Mouse (Mus musculus) liver, embryonic 14.5 days (tissue): Measurements from ENCODE around the gene Tlr6. TPM values are rescaled to one million over a fixed set of nuclear protein-coding genes. Genes with fewer than 3 reads are reported as not detected.

Experiments
- ATAC-seq: fragments of 200-750 bp; cut with Nextera tagmentation; 2 replicates; pipeline ENCODE4 v1.8.0; 2017; ENCODE audit warnings: moderate number of reproducible peaks, mild to moderate bottlenecking, moderate library complexity; ENCODE audit not compliant: insufficient read depth
- DNase-seq, 3 experiments: peaks; one replicate each; pipeline ENCODE4 v3.0.0-alpha.2; 2012 to 2013; ENCODE audit warnings: low read depth in 3 of 3, low spot score in 3 of 3
- H3K27ac ChIP-seq: fragments of 300-500 bp; sonication (generic); 2 replicates; pipeline ENCODE4 v1.5.1; 2014; ENCODE audit warnings: moderate library complexity, mild to moderate bottlenecking, control low read depth, inconsistent platforms
- H3K27me3 ChIP-seq: fragments of 300-500 bp; sonication (generic); 2 replicates; pipeline ENCODE4 v1.6.1; 2014; ENCODE audit warnings: mild to moderate bottlenecking, low read length, moderate library complexity; ENCODE audit not compliant: control insufficient read depth, insufficient read depth
- H3K36me3 ChIP-seq: fragments of 300-500 bp; sonication (generic); replicated peaks from 2 replicates; pipeline ENCODE4 v1.6.1; 2014; ENCODE audit warnings: low read depth; ENCODE audit not compliant: control insufficient read depth, insufficient read depth
- H3K4me1 ChIP-seq, 2 experiments: fragments of 200-500 bp in 1 of 2; fragments of 300-500 bp in 1 of 2; sonication (generic) in 1 of 2; replicated peaks; 2 replicates each; pipeline ENCODE4 v1.6.1; 2012 to 2014; ENCODE audit warnings: antibody characterized with exemption in 1 of 2, inconsistent platforms in 1 of 2, low read length in 1 of 2; ENCODE audit not compliant: control insufficient read depth in 2 of 2, insufficient read depth in 2 of 2
- H3K4me2 ChIP-seq: fragments of 300-500 bp; sonication (generic); 2 replicates; pipeline ENCODE4 v1.6.1; 2014; ENCODE audit warnings: low read depth, mild to moderate bottlenecking, control low read depth, moderate library complexity
- H3K4me3 ChIP-seq, 2 experiments: fragments of 200-500 bp in 1 of 2; fragments of 300-500 bp in 1 of 2; sonication (generic) in 1 of 2; 2 replicates each; pipeline ENCODE4 v1.5.1; 2012 to 2014; ENCODE audit warnings: low read depth in 2 of 2, low read length in 2 of 2, mild to moderate bottlenecking in 2 of 2, control low read depth in 1 of 2, inconsistent platforms in 1 of 2, moderate library complexity in 1 of 2; ENCODE audit not compliant: insufficient read depth in 1 of 2
- H3K9ac ChIP-seq: fragments of 300-500 bp; sonication (generic); replicated peaks from 2 replicates; pipeline ENCODE4 v1.6.1; 2014; ENCODE audit warnings: mild to moderate bottlenecking, control low read depth, moderate library complexity
- H3K9me3 ChIP-seq: fragments of 300-500 bp; sonication (generic); 2 replicates; pipeline ENCODE4 v1.6.1; 2016; ENCODE audit warnings: low read length, mixed read lengths; ENCODE audit not compliant: control insufficient read depth
- CTCF ChIP-seq: IDR thresholded peaks from 2 replicates; pipeline ENCODE4 v1.5.1; 2016; ENCODE audit warnings: antibody characterized with exemption, low read depth, control low read depth
- EP300 ChIP-seq: IDR thresholded peaks from 2 replicates; pipeline ENCODE4 v1.6.1; 2016; ENCODE audit warnings: antibody characterized with exemption, low read depth
- WGBS: fragments of 180-500 bp; shearing (Covaris S2); extraction: QIAGEN DNeasy Blood & Tissue Kit; methylation state at CpG from one replicate; pipeline ENCODE4 v1.1.7; 2014; ENCODE audit not compliant: insufficient replicate concordance; 5-methylcytosine and 5-hydroxymethylcytosine counted together
- microRNA counts: library from miRNA; unstranded; fragments of <30 nt; microRNA quantifications from one replicate; lab custom pipeline; 2016
- microRNA-seq: library from miRNA; unstranded; fragments of <30 nt; microRNA quantifications from one replicate; pipeline ENCODE4, GENCODE M21; 2016
- polyA plus RNA-seq, 2 experiments: library from polyadenylated mRNA; depleted of rRNA in 1 of 2; stranded (reverse) in 1 of 2; unstranded in 1 of 2; fragments of >200 nt; fragmentation: Nextera tagmentation in 1 of 2; extraction: Ambion mirVana in 1 of 2; gene quantifications; 2 replicates each; pipeline versions ENCODE4 v1.2.1 to v1.2.3; 2012 to 2014

The Tlr6 gene
- polyA plus RNA-seq, 2 experiments: 0.33 to 0.57 TPM

DNA sequence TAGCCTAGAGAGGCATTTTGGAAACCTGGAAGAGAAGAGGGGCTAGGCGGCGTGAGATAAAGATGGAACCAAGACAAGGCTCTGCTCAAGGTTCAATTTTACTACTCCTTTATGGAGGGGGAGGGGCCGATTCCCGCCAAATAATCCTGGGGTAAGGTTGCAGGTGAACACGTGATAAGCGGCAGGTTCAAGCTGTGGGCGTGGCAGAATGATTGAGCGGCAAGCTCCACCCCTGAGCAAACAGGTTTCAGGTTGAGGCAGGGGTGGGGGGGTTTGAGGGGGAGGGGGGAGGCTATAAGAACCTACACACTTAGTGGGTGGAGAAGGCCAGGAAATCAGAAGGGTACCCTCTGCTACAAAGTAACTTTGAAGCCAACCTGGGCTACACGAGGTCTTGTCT lies 42.7 kb downstream of the Tlr6 start:
- no peak overlapping the region for H3K4me3 ChIP-seq
- no peaks in the 10 kb centered on the region for H3K9me3 ChIP-seq
- no peaks in the 10 kb centered on the region for H3K27me3 ChIP-seq
- no peak for TF ChIP-seq EP300
- TF ChIP-seq CTCF: no peak
- no peak for ATAC-seq
- H3K9ac ChIP-seq: no peak overlapping the region
- no peak for DNase-seq
- no peak overlapping the region for H3K27ac ChIP-seq
- WGBS: 86% methylated on average over 9 of the region's 9 CpGs
- H3K4me1 ChIP-seq: no peaks in the 10 kb centered on the region
- no peak overlapping the region for H3K4me2 ChIP-seq
- H3K36me3 ChIP-seq: no peaks in the 10 kb centered on the region

DNA sequence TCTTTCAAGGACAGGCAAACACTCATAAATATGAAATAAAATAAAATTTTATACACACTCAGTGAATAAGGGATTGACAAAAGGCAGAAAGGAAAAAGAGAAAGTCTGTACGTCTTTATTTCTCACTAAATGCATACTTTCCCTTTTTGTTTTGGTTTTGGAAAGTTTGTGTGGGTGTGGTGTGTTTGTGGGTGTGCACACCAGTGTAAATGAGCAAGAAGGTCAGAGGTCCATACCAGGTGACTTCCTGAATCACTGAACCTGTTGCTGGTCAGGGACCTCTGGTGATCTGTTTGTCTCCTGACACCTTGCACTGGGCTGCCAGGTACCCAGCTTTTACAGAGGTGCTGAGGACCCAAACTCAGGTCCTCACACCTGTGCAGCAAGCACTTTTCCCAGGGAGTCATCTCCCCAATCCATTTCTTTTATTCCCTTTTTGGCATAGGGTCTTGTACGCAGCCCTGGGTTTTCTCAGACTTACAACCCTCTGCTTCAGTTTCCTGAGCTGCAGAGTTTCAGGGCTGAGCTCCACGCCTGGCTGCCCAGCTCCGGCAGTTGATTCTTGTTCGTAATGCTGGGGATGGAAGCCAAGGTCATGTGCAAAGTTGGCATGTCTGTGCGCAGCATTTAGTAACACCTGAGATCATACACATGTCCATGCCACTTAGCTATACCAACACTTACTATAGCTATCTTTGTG lies 51.2 kb downstream of the Tlr6 start:
- Histone ChIP-seq H3K4me1 (no peaks in the 10 kb centered on the region), H3K9me3 (no peaks in the 10 kb centered on the region), H3K36me3 (no peaks in the 10 kb centered on the region), H3K27ac (no peak overlapping the region), H3K4me3 (no peak overlapping the region), H3K27me3 (no peaks in the 10 kb centered on the region), H3K4me2 (no peak overlapping the region), H3K9ac (no peak overlapping the region)
- DNase-seq (no peak), ATAC-seq (no peak)
- no peak for TF ChIP-seq EP300
- TF ChIP-seq CTCF: no peak
- WGBS: 73% methylated on average over 6 of the region's 6 CpGs

DNA sequence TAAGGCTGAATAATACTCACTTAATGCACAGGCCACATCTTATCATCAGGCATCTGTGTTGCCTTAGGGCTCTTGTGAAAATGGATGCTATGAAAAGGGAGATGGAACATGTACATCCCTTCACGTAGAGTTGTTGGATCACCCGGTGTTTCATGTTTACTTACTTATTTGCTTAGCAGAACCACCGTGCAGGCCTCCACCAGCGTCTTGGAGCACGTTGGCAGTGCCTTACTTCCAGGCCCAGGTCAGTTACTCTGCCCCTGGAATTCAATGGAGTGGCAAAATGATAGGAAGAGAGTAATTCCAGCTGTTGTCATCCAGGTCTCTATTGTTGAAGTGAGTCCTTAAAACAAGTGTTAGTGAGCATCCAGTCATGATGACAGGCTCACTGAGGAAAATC lies 52.0 kb downstream of the Tlr6 start:
- no peaks in the 10 kb centered on the region for H3K36me3 ChIP-seq
- H3K4me3 ChIP-seq: no peak overlapping the region
- H3K4me2 ChIP-seq: no peak overlapping the region
- no peaks in the 10 kb centered on the region for H3K9me3 ChIP-seq
- TF ChIP-seq CTCF: no peak
- no peak for TF ChIP-seq EP300
- no peak for DNase-seq
- no peak for ATAC-seq
- no peak overlapping the region for H3K27ac ChIP-seq
- no peaks in the 10 kb centered on the region for H3K4me1 ChIP-seq
- no peak overlapping the region for H3K9ac ChIP-seq
- WGBS: 71% methylated on average over 5 of the region's 5 CpGs
- no peaks in the 10 kb centered on the region for H3K27me3 ChIP-seq

DNA sequence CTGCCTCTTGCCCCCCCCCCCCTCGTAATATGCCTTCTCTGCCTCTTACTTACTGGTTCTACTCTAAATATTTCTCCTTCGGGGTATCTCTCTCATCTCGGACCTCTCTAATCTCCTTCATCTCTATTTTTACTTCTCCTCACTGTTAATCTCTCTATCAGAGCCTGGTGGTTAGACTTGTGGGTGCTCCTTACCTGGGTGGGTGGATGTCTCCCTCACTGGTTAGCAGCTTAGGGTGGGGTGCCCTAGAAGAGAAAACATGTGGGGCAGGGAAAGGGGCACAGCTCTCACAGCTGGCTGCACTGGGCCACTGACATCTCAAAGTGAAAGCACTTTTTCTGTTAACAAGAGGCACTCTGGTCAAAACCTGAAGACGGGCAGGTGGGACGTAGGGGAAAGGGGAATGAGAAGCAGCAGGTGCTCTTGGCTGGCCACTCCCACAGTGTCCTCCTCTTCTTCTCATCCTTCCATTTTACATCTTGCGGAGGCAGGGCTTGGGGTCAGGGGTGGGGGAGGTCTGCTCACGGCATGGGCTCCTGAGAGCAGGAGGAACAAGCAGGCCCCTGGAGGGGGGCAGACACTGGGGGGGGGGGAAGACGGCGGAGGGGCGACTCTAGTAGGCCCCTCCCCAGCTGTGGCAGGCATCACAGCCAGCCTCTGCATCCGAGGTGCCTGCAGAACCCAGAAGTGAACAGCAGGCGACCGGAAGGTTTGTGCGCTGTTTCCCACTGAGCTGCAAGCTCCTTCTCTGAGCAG lies 54.2 kb downstream of the Tlr6 start:
- Histone ChIP-seq H3K27me3 (no peaks in the 10 kb centered on the region), H3K9me3 (no peaks in the 10 kb centered on the region), H3K4me3 (no peak overlapping the region), H3K27ac (no peak overlapping the region), H3K4me2 (no peak overlapping the region), H3K9ac (no peak overlapping the region), H3K36me3 (no peaks in the 10 kb centered on the region), H3K4me1 (no peaks in the 10 kb centered on the region)
- no peak for ATAC-seq
- DNase-seq: no peak
- 59% methylated on average over 14 of the region's 14 CpGs for WGBS
- TF ChIP-seq EP300: no peak
- no peak for TF ChIP-seq CTCF

MicroRNA genes within 50 kb of the gene (microRNA counts, 519-probe panel; counts per million panel counts)
- 69.9 counts per million for microRNA mmu-miR-574-3p (lab: Ali Mortazavi, UCI)
- microRNA mmu-miR-574-5p (lab: Ali Mortazavi, UCI): 69.9 counts per million

Small RNAs within 50 kb of the gene (microRNA-seq; reads per million reads assigned to microRNA genes)
- 140 reads per million, percentile 51 among the genes with 10 or more reads in this experiment for gene Mir574

Other genes with a start within 250 kb of the Tlr6 start
- gene Klf3, start 156.7 kb downstream of the Tlr6 start, polyA plus RNA-seq (2012; rRNA removed): 34.2 and 42.8 TPM in 2 replicates
- 69.8 and 83.9 TPM in 2 replicates for gene Klf3, start 156.7 kb downstream of the Tlr6 start, polyA plus RNA-seq (2014; fragmentation: Nextera tagmentation; extraction: Ambion mirVana)
- gene Tlr1, start 26.5 kb downstream of the Tlr6 start, polyA plus RNA-seq (2012; rRNA removed): 1.1 and 1.4 TPM in 2 replicates
- gene Tlr1, start 26.5 kb downstream of the Tlr6 start, polyA plus RNA-seq (2014; fragmentation: Nextera tagmentation; extraction: Ambion mirVana): 1.1 and 1.4 TPM in 2 replicates
- 5.1 and 8.5 TPM in 2 replicates for gene Fam114a1, start 10.0 kb upstream of the Tlr6 start, polyA plus RNA-seq (2012; rRNA removed)
- 7.1 and 8.4 TPM in 2 replicates for gene Fam114a1, start 10.0 kb upstream of the Tlr6 start, polyA plus RNA-seq (2014; fragmentation: Nextera tagmentation; extraction: Ambion mirVana)
- gene Tmem156, start 132.0 kb upstream of the Tlr6 start, polyA plus RNA-seq (2012; rRNA removed): 0.42 and 0.55 TPM in 2 replicates
- 0.61 and 0.64 TPM in 2 replicates for gene Tmem156, start 132.0 kb upstream of the Tlr6 start, polyA plus RNA-seq (2014; fragmentation: Nextera tagmentation; extraction: Ambion mirVana)
- gene Klhl5, start 147.4 kb upstream of the Tlr6 start, polyA plus RNA-seq (2012; rRNA removed): 3.7 and 4.4 TPM in 2 replicates
- 3.6 and 4.2 TPM in 2 replicates for gene Klhl5, start 147.4 kb upstream of the Tlr6 start, polyA plus RNA-seq (2014; fragmentation: Nextera tagmentation; extraction: Ambion mirVana)
- gene Wdr19, start 239.6 kb upstream of the Tlr6 start, polyA plus RNA-seq (2012; rRNA removed): 0.48 and 0.68 TPM in 2 replicates
- 0.46 and 0.86 TPM in 2 replicates for gene Wdr19, start 239.6 kb upstream of the Tlr6 start, polyA plus RNA-seq (2014; fragmentation: Nextera tagmentation; extraction: Ambion mirVana)